Mouse (Mus musculus): Measurements from ENCODE around the gene Hspa13. TPM values are rescaled to one million over a fixed set of nuclear protein-coding genes. Genes with fewer than 3 reads are reported as not detected.
A peak's percentile ranks its signal among the peaks of the same experiment; 100 is the strongest.

Gene Hspa13
- 40.1 and 43.0 TPM in 2 replicates for polyA plus RNA-seq (2015; fragmentation: Nextera tagmentation; extraction: Ambion mirVana)

- Histone ChIP-seq H3K9ac (replicated peaks) (peak within 1 kb of the TSS; percentile 57), H3K36me3 (peaks cover 20% of the 10 kb centered on the region), H3K27ac (replicated peaks) (peak within 1 kb of the TSS; percentile 74), H3K4me2 (replicated peaks) (peak within 1 kb of the TSS; percentile 56), H3K27me3 (no peaks in the 10 kb centered on the region), H3K4me3 (peak within 1 kb of the TSS; percentile 66), H3K4me1 (peaks cover 23% of the 10 kb centered on the region), H3K9me3 (no peaks in the 10 kb centered on the region)
- ATAC-seq (replicated peaks), result peak; percentile 99
- WGBS, result under 1% methylated on average over 51 of the region's 51 CpGs
Measured at GRCm38 (mm10) chr16:75766388-75767249, at the start of gene Hspa13. TSS of gene Hspa13 (minus strand) at chr16:75767104.

- H3K4me1 ChIP-seq, result no peaks in the 10 kb centered on the region
- no peak overlapping the region for H3K27ac ChIP-seq (replicated peaks)
- no peak overlapping the region for H3K4me2 ChIP-seq (replicated peaks)
- H3K4me3 ChIP-seq, result no peak overlapping the region
- no peaks in the 10 kb centered on the region for H3K36me3 ChIP-seq
- WGBS, result 40% methylated on average over 1 of the region's 1 CpGs
- H3K9me3 ChIP-seq, result no peaks in the 10 kb centered on the region
- no peak overlapping the region for H3K9ac ChIP-seq (replicated peaks)
- ATAC-seq (replicated peaks), result no peak
- H3K27me3 ChIP-seq, result no peaks in the 10 kb centered on the region
Measured at GRCm38 (mm10) chr16:75779271-75779670, 12.4 kb upstream of the Hspa13 start.

GRCm38 (mm10) chr16:75773222-75773621, 6.3 kb upstream of the Hspa13 start:
- no peak overlapping the region for H3K4me2 ChIP-seq (replicated peaks)
- no peaks in the 10 kb centered on the region for H3K9me3 ChIP-seq
- H3K27ac ChIP-seq (replicated peaks), result no peak overlapping the region
- WGBS, result 86% methylated on average over 10 of the region's 10 CpGs
- H3K9ac ChIP-seq (replicated peaks), result no peak overlapping the region
- H3K36me3 ChIP-seq, result no peaks in the 10 kb centered on the region
- H3K4me3 ChIP-seq, result no peak overlapping the region
- no peak for ATAC-seq (replicated peaks)
- H3K27me3 ChIP-seq, result no peaks in the 10 kb centered on the region
- H3K4me1 ChIP-seq, result no peaks in the 10 kb centered on the region

GRCm38 (mm10) chr16:75767250-75768002, 522 bp upstream of the Hspa13 start:
- Histone ChIP-seq H3K27ac (replicated peaks) (peak overlapping the region; percentile 74), H3K4me1 (peaks cover 23% of the 10 kb centered on the region), H3K4me2 (replicated peaks) (peak overlapping the region; percentile 56), H3K36me3 (peaks cover 19% of the 10 kb centered on the region), H3K4me3 (peak overlapping the region; percentile 66), H3K27me3 (no peaks in the 10 kb centered on the region), H3K9ac (replicated peaks) (peak overlapping the region; percentile 57), H3K9me3 (no peaks in the 10 kb centered on the region)
- ATAC-seq (replicated peaks), result peak; percentile 63
- 19% methylated on average over 21 of the region's 21 CpGs for WGBS

- H3K27me3 ChIP-seq, result no peaks in the 10 kb centered on the region
- H3K36me3 ChIP-seq, result peaks cover 28% of the 10 kb centered on the region
- H3K9ac ChIP-seq (replicated peaks), result no peak overlapping the region
- ATAC-seq (replicated peaks), result no peak
- no peak overlapping the region for H3K27ac ChIP-seq (replicated peaks)
- no peak overlapping the region for H3K4me3 ChIP-seq
- H3K9me3 ChIP-seq, result no peaks in the 10 kb centered on the region
- WGBS, result 78% methylated on average over 1 of the region's 1 CpGs
- H3K4me2 ChIP-seq (replicated peaks), result no peak overlapping the region
- H3K4me1 ChIP-seq, result no peaks in the 10 kb centered on the region
Measured at GRCm38 (mm10) chr16:75752876-75753275, 14.0 kb downstream of the Hspa13 start.

GRCm38 (mm10) chr16:75750103-75750502, 16.8 kb downstream of the Hspa13 start:
- no peaks in the 10 kb centered on the region for H3K4me1 ChIP-seq
- H3K9ac ChIP-seq (replicated peaks), result no peak overlapping the region
- no peaks in the 10 kb centered on the region for H3K27me3 ChIP-seq
- no peaks in the 10 kb centered on the region for H3K9me3 ChIP-seq
- 62% methylated on average over 5 of the region's 5 CpGs for WGBS
- H3K27ac ChIP-seq (replicated peaks), result no peak overlapping the region
- H3K36me3 ChIP-seq, result peaks cover 8% of the 10 kb centered on the region
- no peak overlapping the region for H3K4me3 ChIP-seq
- H3K4me2 ChIP-seq (replicated peaks), result no peak overlapping the region
- no peak for ATAC-seq (replicated peaks)

- H3K9ac ChIP-seq (replicated peaks), result no peak overlapping the region
- H3K4me2 ChIP-seq (replicated peaks), result no peak overlapping the region
- H3K36me3 ChIP-seq, result no peaks in the 10 kb centered on the region
- ATAC-seq (replicated peaks), result no peak
- 93% methylated on average over 1 of the region's 1 CpGs for WGBS
- H3K27me3 ChIP-seq, result no peaks in the 10 kb centered on the region
- H3K4me1 ChIP-seq, result no peaks in the 10 kb centered on the region
- no peaks in the 10 kb centered on the region for H3K9me3 ChIP-seq
- no peak overlapping the region for H3K4me3 ChIP-seq
- no peak overlapping the region for H3K27ac ChIP-seq (replicated peaks)
Measured at GRCm38 (mm10) chr16:75748926-75749325, 18.0 kb downstream of the Hspa13 start.

GRCm38 (mm10) chr16:75744014-75744413, 22.9 kb downstream of the Hspa13 start:
- ATAC-seq (replicated peaks), result no peak
- Histone ChIP-seq H3K4me1 (no peaks in the 10 kb centered on the region), H3K9me3 (no peaks in the 10 kb centered on the region), H3K36me3 (no peaks in the 10 kb centered on the region), H3K27me3 (no peaks in the 10 kb centered on the region), H3K4me2 (replicated peaks) (no peak overlapping the region), H3K4me3 (no peak overlapping the region), H3K9ac (replicated peaks) (no peak overlapping the region), H3K27ac (replicated peaks) (no peak overlapping the region)
- WGBS, result 56% methylated on average over 3 of the region's 3 CpGs

GRCm38 (mm10) chr16:75717405-75718173, 49.3 kb downstream of the Hspa13 start:
- H3K4me2 ChIP-seq (replicated peaks), result no peak overlapping the region
- ATAC-seq (replicated peaks), result no peak
- no peaks in the 10 kb centered on the region for H3K27me3 ChIP-seq
- WGBS, result 77% methylated on average over 2 of the region's 2 CpGs
- no peaks in the 10 kb centered on the region for H3K36me3 ChIP-seq
- H3K9ac ChIP-seq (replicated peaks), result no peak overlapping the region
- no peak overlapping the region for H3K4me3 ChIP-seq
- no peak overlapping the region for H3K27ac ChIP-seq (replicated peaks)
- no peaks in the 10 kb centered on the region for H3K4me1 ChIP-seq
- H3K9me3 ChIP-seq, result no peaks in the 10 kb centered on the region

GRCm38 (mm10) chr16:75696176-75696575, 70.7 kb downstream of the Hspa13 start:
- Histone ChIP-seq H3K4me2 (replicated peaks) (no peak overlapping the region), H3K9ac (replicated peaks) (no peak overlapping the region), H3K36me3 (no peaks in the 10 kb centered on the region), H3K4me1 (no peaks in the 10 kb centered on the region), H3K9me3 (no peaks in the 10 kb centered on the region), H3K27ac (replicated peaks) (no peak overlapping the region), H3K27me3 (no peaks in the 10 kb centered on the region), H3K4me3 (no peak overlapping the region)
- 19% methylated on average over 2 of the region's 2 CpGs for WGBS
- ATAC-seq (replicated peaks), result peak; percentile 63; the same call in 1 of the 2 replicates
